Mouse (Mus musculus): ENCODE data around the gene Slc22a5.

- no peak for TF ChIP-seq CTCF (IDR thresholded peaks at IDR 0.05; ENCODE audit: low read depth, low read length)
- TF ChIP-seq GATA1 (IDR thresholded peaks at IDR 0.05; ENCODE audit: borderline replicate concordance, low read length): no peak
- no peak for TF ChIP-seq POLR2AphosphoS5 (IDR thresholded peaks at IDR 0.05; ENCODE audit: insufficient replicate concordance, low read depth, low read length)
- no peak for TF ChIP-seq TAL1 (conservative IDR thresholded peaks at IDR 0.05; ENCODE audit: low read depth, low read length)
- no peak for TF ChIP-seq GATA2 (IDR thresholded peaks at IDR 0.05; ENCODE audit: borderline replicate concordance, low read depth, low read length)
These were observed 5.5 kb upstream of the Slc22a5 start for GRCm38 (mm10) chr11:53896935-53897334.
